Mouse (Mus musculus) brain, embryonic 14.5 days (tissue): Measurements from ENCODE around the gene Cd3eap. TPM values are rescaled to one million over a fixed set of nuclear protein-coding genes. Genes with fewer than 3 reads are reported as not detected.

Experiments used
- DNase-seq: peaks from one replicate; pipeline ENCODE4 v3.0.0-alpha.2; 2011; ENCODE audit warnings: low read depth
- CTCF ChIP-seq: fragments of 200-500 bp; IDR thresholded peaks from 2 replicates; pipeline ENCODE4 v1.5.1; 2012; ENCODE audit warnings: inconsistent platforms, mild to moderate bottlenecking, moderate library complexity, borderline replicate concordance; ENCODE audit not compliant: insufficient read depth, insufficient read length; ENCODE audit errors: extremely low read depth
- POLR2A ChIP-seq: fragments of 200-500 bp; IDR thresholded peaks from 2 replicates; pipeline ENCODE4 v1.6.1; 2012; ENCODE audit warnings: mild to moderate bottlenecking, inconsistent platforms, borderline replicate concordance; ENCODE audit not compliant: poor library complexity, insufficient read depth, insufficient read length, severe bottlenecking; ENCODE audit errors: extremely low read depth
- polyA plus RNA-seq: library from polyadenylated mRNA; depleted of rRNA; stranded (reverse); fragments of >200 nt; gene quantifications from 2 replicates; pipeline ENCODE4 v1.2.3, GENCODE M21; 2012

Cd3eap gene
- polyA plus RNA-seq, 1 experiment = 12.7 TPM

- TF ChIP-seq POLR2A (no peak), CTCF (no peak)
- DNase-seq = peak; percentile 84
Observed at GRCm38 (mm10) chr7:19359892-19360641, 784 bp upstream of the Cd3eap start.

- no peak for DNase-seq
- no peak for TF ChIP-seq CTCF
Observed at GRCm38 (mm10) chr7:19358634-19359033, 649 bp downstream of the Cd3eap start.

GRCm38 (mm10) chr7:19357381-19358375 is 1.6 kb downstream of the Cd3eap start:
- DNase-seq = no peak
- TF ChIP-seq CTCF = no peak
- TF ChIP-seq POLR2A = no peak

DNA sequence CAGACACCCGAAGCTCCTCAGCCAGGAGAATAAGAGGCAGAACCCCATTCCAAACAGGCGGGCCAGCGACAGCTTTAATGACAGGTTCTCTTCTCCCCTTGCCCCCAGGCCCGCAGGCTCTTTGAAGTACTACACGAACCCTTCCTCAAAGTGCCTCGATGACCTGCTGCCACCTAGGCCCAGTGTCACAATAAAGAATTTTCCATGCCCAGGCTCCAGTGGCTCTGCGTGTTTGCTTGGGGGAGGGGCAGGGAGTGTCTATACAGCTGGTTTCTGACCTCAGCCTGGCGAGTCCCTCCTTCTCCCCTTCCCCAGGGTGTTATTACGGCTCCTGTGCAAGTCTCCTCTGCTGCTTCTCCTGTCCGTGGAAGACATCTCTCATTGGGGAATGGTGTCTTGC is 3.0 kb downstream of the Cd3eap start:
- TF ChIP-seq POLR2A (no peak), CTCF (no peak)
- no peak for DNase-seq

DNA sequence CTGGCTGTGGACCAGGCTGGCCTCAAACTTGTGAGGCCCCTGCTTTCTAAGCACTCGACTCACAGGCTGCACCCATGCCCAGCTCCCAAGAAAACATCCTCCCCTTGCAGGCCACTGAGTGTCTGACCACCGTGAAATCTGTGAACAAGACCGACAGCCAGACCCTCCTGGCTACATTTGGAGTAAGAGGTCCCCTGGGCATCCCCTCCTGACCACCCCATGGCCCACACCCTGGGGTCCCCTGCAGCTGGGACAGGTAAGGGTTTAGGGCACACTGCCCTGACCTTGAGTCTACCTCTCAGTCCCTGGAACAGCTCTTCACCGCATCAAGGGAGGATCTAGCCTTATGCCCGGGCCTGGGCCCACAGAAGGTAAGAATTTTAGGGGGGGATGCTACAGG is 4.3 kb downstream of the Cd3eap start:
- TF ChIP-seq POLR2A = no peak
- no peak for TF ChIP-seq CTCF
- no peak for DNase-seq

GRCm38 (mm10) chr7:19350221-19350620 is 9.1 kb downstream of the Cd3eap start:
- no peak for TF ChIP-seq POLR2A
- TF ChIP-seq CTCF = no peak
- no peak for DNase-seq

DNA sequence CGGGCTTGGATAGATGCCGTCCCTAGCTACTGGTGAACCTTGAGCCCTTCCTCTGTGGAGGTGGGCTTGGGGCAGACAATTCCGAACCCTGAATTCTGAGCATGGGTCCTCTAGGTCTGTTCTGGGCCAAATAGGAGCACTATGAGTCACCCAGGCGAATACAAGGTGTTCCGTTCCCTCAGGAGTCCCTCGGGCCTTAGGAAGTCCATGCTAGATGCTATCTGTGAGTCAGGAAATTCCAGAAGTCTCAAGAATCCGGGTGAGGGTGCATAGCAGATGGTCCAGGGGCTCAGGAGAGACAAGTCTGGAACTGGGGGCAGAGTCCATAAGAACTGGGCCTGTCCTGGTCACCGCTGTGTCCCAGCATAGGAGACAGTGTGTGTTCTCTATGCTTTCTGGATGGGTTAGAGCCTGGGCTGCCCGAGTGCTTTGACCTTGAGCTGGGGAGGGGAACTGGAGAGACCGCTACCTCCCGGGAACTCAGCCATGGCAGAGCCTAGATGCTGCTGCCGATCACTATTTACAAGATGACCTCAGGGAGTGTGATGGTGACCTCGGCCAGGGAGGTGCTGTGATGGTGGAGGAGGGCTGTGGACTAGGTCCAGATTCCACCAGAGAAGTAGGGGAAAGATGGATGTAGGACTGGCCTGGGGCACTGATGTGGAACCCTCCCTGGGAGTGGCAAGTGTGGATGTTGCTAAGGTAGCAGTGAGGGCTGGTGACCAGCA is 9.9 kb downstream of the Cd3eap start:
- TF ChIP-seq CTCF (no peak), POLR2A (no peak)
- no peak for DNase-seq

DNA sequence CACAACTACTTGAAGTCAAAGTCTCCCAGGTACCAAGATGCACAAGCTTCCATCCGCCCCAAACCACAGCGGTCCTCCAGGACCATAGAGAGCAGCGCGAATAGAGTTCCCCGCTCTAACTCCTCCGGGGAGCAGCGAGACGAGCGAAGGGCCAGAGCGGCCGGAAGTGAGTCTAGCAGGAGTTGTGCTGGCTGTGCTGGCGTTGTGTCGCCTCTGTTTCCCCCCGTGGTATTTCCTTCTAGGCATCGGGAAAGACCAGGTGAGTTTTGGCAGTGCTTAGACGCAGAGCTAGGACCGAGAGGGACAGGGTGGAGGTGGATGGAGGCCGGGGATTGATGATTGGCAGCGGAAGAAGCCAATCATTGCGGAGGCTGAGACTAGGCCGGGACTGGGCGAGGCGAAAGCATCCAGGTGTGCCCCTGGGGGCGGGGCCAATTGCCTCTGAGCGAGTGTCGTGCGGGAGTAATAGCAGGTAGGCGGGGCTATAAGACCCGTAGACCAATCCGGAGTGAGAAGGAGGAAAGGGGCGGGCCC is 14.3 kb downstream of the Cd3eap start:
- DNase-seq = peak; percentile 98
- TF ChIP-seq CTCF (no peak), POLR2A (peak; percentile 31; the same call in 1 of the 2 replicates)

DNA sequence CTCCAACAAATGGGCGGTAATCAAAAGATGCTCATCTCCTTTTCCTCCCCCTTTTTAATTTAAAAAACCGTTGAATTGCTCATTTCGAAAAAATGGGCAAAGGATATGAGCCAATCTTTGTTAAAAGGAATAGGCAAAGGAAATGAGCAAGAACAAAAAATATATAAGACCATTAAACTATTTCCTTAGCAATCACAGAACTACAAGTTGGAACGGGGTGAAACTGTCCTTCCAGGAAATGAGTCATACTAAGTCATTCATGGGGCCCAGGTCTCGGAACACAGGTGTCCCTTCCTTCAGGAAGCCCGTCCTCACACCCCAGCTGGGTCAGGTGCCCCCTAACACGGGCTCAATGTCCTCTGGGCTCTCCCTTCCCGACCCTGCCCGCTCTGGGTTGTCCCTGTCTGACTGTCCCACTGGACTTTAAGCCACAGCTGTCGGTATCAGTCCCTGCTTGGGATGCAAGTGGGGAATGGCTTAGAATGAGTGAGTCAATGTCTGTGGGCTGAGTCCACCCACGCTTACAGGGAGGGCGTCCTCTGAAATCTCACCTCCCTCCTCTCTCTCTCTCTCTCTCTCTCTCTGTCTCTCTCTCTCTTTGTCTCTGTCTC is 14.9 kb downstream of the Cd3eap start, which contains the start of gene Ercc1:
Gene Ercc1 (plus strand): TSS at position 542 of the 611 bp plus-strand sequence.
- no peak for TF ChIP-seq CTCF
- TF ChIP-seq POLR2A = no peak
- no peak for DNase-seq

- DNase-seq = peak; percentile 84
Observed at GRCm38 (mm10) chr7:19343210-19343808, 16.0 kb downstream of the Cd3eap start.

DNA sequence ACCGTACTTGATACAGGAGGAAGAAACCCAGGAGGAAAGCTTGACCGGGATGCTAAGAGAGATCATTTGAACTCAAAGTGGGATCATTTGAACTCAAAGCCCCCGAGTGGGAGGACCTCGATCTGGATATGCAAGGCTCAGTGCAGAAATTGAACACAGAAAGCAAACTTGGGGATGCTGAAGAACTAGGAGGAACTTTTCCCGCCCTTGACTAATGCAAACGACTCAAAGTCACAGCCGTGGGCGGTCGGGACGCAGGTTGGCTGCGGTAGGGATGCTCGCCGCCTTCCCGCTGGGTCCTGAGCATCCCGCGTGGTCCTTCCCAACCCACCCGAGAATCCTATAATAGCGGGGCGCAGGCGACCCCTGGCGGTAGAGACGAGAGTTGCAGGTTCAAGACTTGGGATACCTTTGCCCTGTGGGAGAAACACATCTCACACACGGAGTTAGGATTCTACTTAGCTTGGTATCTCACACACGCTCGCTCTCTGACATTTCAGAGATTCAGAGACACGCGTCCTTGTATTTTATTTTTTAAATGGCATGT is 16.7 kb downstream of the Cd3eap start:
- DNase-seq = peak; percentile 86
- TF ChIP-seq POLR2A (no peak), CTCF (peak; percentile 97)

More at GRCm38 (mm10) chr7:19343210-19343808, 16.0 kb downstream of the Cd3eap start:
- no peak for TF ChIP-seq POLR2A
- peak; percentile 95 for TF ChIP-seq CTCF
